Mouse (Mus musculus) spleen, adult 12 weeks (tissue): ENCODE measurements around the gene Paics.
"Not testable (repeated sequence)": the region's sequence is repeated elsewhere in the genome, so short reads cannot be mapped to it uniquely, and the experiment has no call there.

Experiments used
- DNase-seq: peaks from one replicate; pipeline ENCODE4 v3.0.0; 2022; ENCODE audit warnings: low spot score

The Paics gene

DNA sequence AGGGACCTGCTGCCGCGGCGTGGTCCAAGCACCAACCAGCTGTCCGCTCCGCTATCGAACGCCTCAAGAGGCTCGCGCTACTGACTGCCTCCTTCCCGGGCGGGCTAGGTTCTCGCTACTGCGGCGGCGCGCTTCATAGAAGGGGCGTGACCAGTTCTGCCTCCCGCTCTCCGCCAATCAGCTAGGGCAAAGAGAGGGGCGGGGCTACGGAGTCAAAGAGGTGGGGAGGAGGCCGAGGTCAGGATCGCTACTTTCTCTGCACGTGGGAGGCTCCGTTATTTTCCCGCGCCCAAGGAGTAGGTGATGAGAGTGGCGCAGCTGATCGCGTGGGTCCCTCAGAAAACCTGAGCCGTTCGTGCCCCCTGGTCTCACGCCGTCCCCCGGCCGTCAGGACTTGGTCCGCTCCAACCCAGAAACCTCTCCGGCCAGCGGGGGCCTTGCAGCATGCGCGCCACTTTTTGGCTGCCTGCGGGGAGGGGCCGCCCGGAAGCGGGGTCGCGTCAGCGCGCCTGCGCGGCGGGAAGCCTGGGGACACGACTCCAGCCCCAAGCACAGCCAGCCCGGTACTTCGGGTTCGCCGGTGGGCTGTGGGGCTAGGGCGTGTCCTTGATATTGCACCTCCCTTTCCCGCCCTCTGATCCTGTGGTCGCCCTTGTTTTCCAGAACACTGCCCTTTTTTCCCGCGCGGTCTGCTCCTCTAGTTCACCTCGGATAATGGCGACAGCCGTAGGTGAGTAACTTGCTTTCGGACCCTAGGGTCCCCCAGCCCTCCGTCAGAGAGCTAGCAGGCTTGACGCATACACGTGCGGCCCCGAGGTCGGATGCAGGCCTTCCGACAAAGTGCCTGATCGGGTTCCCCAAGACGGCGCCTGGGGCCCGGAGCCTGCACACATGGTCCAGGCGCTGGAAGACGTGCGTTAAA is at the start of gene Paics, which contains the start of gene Ppat:
Gene Paics (plus strand): TSS at position 202 of the 922 bp plus-strand sequence.
Gene Ppat (minus strand): TSS at position 473 of the 922 bp plus-strand sequence.
- DNase-seq: peak; percentile 98

DNA sequence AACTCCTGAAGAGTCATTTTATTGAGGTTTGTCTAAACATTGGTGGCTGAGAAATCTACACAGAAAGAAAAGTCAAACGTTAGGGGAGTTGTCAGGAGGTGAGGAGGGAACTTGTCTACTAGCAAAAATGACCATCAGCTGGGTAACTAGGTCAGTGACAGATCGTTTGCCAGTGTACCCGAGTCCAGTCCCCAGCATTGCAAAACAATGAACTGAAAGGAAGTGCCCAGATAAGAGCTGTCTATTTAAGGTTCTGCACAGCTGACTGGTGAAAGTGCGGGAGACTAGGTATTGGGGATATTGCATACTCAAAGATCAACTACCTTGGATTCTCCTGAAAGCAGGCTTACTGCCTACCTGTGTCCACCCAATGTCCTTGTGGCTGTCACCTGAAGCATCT is 49.0 kb upstream of the Paics start:
- DNase-seq: no peak

DNA sequence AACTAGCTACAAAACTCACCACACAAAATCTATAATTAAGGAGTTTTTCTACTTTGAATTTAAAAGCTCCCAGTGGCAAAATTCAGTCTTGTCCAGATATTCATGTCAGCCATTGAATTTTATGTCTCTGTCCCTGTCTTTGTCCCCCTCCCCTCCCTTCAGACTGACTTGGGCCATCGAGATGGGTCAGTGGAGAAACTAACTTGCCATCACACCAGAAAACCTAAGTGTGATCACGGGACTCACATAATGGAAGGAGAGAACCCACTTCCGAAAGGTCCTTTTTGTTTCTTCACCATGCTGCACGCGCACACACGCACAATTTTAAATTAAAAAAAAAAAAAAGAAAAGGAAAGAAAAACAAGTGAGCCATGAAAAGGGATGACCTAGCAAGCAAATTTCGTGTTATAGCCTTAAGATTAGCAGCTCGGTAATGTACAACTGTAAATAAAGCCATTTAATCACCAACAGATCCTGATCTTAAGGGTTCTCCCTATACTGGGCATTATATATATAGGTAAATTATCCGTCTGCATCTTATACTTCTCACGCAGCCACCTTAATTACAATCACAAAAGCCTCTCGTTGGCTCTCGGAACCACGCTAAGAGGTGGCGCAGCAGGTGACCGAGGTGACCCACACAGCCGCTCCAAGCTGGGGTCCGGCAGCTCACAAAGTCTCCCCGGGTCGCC is 46.2 kb upstream of the Paics start:
- no peak for DNase-seq

DNA sequence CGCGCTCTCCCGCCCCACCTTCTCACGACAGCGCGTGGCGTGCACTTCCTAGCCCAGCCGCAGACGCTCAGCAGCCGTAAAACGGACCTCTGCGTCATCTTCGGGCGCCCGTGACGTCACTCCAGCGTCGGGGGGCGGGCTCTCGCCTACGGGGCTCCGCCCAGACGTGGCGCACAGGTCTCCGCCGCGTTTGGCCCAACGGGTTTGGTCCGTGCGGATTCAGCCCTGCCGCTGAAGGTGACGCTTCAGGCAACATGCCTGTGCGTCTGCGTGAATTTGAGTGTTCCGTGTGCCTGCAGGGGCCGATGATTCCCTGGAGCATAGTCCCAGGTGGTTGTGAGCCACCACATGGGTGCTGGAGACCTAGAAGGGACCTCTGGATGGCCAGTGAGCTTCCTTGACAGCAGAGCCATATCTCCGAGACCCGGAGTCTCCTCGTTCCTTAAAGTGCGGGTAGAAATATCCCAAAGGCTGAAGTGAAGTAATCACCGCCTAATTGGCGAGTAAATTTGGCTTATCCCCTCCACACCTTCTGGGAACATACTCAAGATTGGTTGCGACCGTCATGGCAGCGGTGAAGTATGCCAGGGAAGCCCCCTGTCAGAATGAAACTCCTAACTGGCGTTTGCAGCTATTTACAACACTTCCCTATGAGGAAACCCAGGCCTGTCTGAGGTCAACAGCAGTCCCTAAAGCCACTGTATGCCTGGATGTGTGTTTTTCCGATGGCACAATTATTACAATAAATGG is 45.5 kb upstream of the Paics start, which contains the start of gene Aasdh:
Gene Aasdh (minus strand): TSS at position 110 of the 750 bp plus-strand sequence.
- peak; percentile 100 for DNase-seq

DNA sequence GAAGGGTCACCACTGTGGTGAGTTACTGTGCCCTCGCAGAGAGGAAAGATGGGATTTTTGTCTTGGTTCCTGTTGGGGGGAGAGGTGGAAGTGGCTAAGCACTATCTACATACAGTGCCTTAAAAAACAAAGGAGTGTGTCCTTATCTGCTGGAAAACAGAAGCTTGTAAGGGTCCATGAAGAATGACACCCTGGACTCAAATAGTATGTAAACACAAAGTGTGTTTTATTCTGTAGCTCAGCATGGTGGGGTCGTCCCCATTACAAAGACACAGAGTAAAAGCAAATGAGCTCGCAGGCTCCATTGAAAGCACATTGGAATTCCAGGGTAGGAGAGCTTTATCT is 45.0 kb upstream of the Paics start:
- no peak for DNase-seq

DNA sequence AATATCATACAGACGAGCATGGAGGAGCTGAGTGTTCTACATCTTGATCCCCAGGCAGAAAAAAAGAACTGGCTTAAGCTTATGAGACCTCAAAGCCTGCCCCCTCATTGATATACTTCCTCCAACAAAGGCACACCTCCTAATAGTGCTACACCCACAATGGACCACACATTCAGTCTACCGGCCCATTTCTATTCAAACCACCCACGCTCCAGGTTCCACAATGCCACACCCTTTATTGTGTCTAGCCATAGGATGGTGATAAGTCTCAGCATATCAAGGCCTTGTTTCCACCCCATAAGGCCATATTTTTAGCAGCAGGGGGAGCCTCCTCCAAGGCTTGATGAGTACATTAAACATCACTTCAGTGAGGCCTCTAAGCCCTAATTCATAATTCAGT is 40.3 kb upstream of the Paics start:
- no peak for DNase-seq

DNA sequence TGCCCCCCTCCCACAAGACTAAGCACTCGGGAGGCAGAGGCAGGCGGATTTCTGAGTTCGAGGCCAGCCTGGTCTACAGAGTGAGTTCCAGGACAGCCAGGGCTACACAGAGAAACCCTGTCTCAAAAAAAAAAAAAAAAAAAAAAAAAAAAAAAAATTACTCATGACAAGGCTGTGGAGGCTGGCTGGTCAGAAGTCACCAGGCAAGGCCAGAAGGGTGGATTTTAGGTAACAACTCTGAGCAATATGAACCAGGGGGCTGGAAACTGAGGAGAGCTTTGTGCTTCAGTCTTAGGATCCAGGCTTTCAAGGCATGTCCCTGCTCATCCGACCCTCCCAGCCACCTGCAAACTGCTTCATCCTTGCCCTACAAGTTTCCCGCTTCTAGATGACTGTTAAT is 38.6 kb upstream of the Paics start:
- not testable (repeated sequence) for DNase-seq

DNA sequence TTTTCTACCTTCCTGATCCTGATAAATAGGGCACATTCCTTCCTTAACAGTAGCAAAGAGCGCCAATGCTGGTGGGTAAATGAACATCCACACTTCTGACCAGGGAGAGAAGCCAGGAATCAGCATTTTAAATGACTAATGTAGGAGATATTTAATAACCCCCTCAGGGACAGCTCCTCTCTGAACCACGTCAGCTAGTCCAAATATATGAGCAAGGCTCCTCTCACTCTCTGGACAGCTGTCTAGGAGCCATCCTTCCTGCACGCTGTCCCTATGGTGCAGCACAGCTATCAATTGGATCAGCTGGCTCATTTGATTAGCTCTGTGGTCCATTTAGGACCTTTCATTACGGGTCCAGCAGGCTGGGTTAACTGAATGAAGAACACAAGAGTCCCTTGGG is 28.3 kb upstream of the Paics start:
- no peak for DNase-seq

DNA sequence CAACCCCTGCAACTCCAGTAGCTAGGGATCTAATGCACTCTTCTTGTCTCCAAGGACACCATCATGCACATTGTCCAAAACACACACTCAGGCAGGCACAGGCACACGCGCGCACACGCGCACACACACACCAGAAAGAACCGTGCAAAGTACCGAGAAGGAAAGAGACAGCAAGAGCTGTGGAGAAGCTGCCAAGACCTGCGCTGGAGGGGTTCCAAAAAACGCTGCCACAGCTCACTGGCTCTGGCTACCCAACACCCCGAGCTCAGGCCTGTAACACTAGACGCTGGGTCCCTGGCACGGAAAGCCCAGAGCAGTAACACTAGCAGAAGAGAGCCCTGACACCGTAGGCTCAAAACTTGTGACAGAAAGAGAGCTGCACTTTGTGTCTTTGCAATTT is 27.7 kb upstream of the Paics start:
- DNase-seq: no peak

DNA sequence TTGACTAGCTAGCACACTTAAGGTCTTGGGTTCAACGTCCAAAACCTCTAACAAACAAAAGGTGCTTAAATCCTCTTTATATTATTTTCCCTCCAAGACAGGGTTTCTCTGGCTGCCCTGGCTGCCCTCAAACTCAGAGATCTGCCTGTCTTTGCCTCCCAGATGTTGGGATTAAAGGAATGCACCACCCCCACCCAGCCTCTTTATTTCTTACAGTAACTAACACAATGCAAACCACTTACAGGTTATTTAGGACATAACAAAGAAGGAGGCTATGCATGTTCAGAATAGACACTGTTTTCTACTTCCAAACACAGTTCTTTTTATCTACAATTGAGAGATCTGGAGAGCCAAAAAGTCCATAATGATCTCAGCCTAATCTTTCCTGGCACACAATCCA is 26.8 kb upstream of the Paics start:
- no peak for DNase-seq

DNA sequence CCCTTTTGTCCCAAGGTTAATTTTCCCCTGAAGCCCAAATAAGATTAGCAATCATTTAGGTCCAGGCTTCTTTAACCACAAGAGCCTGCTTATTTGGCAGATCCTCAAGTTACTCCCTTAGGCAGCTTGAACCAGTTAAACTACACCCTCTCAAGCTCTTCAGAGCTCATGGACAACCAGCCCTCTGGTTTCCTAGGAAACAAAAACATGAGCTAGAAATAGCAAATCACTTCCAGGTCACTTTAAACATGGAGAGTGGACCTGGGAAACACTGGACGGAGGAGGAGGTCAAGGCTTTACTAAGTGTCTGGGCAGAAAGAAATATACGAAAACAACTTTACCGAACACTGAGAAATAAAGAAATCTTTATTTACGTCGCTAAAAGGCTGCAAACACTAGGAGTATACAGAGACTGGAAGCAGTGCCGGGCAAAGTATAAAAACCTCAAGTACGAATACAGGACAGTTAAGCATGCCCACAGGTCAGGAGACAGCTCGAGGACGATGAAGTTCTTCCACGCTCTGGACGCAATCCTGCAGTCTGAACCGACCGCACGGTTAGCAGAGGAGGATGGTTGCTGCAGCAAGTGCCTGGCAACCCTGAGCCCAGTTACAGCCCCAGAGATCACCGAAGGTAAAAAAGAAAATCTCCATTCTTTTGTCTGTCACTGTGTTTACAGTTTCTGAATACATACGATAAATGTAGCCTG is 22.8 kb upstream of the Paics start:
- DNase-seq: no peak

DNA sequence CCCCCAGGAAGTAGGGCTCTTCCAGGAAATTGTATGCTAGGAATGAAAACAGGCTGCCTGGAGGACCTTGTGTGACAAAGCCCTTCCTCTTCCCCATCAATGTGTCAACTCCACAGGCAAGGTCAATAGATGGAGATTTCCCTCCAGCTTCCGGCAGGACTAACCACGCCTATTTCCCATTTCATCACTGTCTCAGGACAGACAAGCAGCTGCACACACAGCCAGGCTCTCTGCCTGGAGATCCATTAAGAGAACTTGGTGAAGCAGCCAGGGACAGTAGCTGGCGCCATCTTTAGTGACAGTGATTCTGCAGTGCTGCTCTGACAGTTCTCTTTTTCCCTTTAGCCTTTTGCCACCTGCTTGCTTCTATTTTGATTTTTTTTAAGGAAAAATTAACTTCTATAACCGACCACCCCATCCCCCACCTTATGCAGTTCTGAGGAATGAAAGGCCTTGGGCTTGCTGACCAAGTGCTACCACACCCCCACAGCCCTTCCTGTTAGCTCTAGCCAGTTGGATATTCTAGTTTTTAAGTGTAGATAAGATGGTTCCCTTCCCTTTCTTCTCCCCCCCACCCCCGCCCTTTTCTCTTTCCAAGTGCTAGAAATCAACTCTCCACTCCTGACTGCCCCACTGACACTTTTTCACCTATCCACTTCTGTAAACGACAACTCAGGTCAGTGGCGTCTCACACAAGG is 21.8 kb upstream of the Paics start:
- DNase-seq: no peak

DNA sequence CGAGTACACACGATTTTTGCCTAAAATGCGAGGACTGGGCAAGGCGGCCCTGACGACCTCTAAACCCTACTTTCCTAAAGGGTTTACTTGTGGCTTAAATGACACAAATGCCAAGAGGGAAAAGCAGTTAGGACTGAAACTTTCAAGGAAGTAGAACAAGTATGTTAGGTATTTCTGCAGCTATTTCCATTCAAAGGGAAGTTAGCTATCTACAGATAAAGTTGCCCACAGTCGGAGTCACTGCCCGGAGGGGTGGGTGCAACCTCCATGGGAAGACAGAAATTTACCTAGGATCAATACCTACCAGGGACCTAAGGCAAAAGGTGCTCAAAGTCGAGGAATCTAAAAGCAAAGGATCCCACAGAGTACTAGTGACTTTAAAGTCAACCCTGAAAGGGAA is 11.4 kb upstream of the Paics start:
- no peak for DNase-seq

DNA sequence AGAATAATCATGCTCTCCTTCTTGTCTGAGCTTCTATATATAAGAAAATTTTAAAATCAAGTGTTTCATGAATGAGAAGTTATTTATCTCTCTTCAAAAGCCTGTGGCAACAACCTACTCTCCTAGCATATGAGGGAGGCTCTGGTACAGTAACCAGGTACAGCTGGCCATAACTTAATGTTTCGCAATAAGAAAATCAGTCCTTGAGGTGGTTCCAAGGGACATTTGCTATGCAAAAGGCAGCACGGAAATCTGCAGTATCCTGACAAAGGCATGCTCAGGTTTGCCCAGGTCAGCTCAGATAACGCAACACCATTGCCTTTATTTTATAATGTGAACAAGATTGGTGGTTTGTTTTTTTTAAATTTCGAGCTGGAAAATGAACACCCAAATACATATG is 9.1 kb upstream of the Paics start:
- no peak for DNase-seq

DNA sequence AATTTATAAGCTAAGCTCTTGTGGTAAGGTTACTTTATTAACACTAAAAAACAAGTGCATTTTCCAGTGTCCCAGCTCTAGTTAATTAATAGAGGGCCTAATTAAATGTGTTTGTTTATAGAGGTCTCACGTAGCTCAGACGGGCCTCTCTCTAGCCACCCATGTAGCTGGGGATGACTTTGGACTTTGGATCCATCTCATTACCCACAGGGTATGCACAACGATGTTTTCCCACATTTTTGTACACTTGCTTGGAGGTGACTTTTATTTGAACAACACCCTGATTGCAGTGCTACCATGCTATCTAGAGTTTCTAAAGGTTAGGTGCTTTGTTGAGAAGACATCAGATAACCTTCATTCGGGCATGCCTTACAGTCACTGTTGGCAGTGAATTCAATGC is 8.6 kb upstream of the Paics start:
- no peak for DNase-seq

DNA sequence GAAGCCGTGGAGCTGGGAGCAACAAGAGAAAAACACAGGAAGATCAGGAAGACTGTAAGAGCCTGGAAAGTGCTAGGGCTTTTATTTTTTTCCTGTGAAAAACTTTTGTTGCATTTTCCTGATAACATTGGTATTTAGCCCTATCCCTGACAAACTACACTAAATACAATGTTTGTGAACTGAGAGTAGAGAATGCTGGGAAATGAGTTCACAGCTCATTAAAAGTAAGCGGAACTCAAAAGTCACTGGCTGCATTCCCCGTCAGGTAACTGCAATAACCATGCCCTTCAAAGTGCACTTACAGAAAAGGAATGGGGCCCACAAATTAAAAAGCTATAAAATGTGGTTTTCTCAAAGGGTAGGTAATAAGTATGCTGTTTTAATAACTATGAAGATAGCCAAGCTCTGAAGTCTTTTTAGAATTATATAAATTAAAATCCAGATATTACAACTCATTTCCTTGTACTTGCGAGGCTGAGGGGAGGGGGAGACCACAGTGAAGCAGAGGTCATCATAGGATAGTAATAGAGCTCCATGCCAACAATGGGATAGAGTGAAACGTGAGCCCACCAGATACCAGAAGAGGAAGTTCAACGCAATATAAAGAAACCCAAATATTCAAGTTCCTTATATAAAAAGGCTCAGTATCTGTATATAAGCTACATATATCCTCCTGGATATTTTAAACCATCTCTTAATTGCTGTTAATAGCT is 6.0 kb upstream of the Paics start:
- DNase-seq: no peak

DNA sequence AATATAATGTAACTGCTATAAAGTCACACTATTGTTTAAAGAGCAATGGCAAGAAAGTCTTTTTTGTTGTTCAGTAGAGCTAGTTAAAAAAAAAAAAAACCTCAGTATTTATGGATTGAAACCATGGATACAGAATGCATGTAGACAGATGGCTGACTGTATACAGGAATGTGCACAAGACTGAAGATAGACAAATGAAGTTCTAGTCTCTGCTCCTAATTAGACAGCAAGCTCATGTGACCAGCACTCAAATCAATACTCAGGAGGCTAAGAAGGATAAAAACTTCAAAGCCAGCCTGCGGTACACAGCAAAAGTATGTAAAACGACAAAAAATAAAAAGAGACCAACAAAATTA is 5.5 kb upstream of the Paics start:
- DNase-seq: no peak

DNA sequence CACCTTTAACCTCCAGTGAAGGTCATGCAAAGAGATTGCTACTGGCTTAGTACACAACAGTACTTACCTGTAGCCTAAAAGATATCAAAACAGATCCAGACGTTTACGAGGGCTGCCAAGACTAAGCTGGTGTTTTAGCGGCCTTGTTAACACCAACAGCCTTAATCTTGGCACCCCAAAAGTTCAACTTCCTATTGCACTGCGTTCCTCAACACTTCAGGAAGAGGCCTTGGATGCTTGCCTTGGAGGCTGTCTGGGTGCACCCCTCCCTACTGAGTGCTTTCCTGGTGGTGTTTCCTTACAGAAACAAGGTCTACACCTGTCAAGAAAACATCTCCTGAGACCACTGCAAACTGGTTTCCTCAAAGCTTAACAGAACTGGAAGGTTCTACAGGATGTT is 4.0 kb upstream of the Paics start:
- DNase-seq: no peak

DNA sequence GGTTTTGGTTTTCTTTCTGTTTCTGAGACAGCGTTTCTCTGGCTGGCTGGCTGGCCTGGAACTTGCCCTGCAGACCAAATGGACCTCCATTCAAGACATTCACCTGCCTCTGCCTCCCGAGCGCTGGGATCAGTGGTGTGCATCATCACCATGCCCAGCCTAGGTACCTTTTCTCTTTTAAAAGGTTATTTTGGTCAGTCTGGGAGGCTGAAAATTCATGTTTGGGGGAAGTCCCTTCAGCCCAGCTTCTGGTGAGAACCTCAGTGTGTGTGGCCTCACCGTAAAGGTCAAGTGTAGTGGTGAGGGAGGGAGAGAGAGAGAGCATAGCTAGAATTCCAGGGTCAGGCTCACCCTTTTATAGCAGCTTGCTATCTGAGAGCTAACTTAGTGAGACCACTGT is 3.3 kb upstream of the Paics start:
- DNase-seq: no peak

DNA sequence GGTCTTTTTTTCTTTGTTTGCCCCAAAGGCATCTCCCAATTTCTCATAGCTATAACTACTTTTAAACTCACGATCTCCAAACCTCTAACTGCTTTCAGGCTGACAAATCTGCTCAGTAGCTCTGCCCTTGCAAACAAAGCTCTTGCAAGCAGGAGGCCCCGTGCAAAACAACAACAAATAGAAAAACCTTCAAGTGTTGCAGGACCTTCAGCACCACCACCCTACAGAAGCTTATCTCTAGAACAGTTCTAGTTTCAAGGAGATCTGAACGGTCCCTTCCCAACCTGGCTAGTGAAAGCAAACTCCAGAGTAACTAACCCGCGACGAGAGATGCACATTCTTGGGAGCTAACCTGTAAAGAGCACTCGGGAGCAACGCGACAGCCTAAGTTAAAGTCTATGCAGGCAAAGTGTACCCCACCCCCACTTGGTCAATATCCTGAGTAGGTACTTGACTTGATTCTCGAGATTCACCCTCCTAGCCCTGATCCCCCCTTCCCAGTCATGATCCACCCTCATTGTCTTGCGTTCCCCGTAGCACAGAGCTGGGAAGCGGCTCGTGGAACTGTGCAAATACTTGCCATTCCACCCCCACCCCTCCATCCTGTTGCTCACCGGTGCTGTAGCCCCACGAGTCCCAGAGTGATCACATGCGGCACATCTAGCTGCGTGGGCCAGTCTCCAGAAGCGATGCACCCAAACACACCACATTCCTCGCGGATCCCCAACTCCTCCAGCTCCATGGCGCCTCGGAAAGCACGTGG is 583 bp upstream of the Paics start:
- peak; percentile 9 for DNase-seq
